Mouse (Mus musculus) neutrophil, adult 5-6 weeks (primary cell): ENCODE measurements around the gene Eif4enif1. TPM values are rescaled to one million over a fixed set of nuclear protein-coding genes. Genes with fewer than 3 reads are reported as not detected.

Source experiments
- ATAC-seq: fragments of 151-379, 151-347 bp; 2 replicates; pipeline ENCODE4 v1.8.0; 2017; ENCODE audit warnings: mild to moderate bottlenecking, moderate TSS enrichment; ENCODE audit not compliant: insufficient number of reproducible peaks, poor library complexity, low FRiP score, severe bottlenecking; ENCODE audit errors: extremely low read depth
- total RNA-seq: library from RNA; stranded (forward); fragments of 200-1000 nt; gene quantifications from 2 replicates; pipeline ENCODE4 v1.2.3, GENCODE M21; 2017

Gene Eif4enif1
- total RNA-seq, 1 experiment from 2014 or later = 81.2 TPM

DNA sequence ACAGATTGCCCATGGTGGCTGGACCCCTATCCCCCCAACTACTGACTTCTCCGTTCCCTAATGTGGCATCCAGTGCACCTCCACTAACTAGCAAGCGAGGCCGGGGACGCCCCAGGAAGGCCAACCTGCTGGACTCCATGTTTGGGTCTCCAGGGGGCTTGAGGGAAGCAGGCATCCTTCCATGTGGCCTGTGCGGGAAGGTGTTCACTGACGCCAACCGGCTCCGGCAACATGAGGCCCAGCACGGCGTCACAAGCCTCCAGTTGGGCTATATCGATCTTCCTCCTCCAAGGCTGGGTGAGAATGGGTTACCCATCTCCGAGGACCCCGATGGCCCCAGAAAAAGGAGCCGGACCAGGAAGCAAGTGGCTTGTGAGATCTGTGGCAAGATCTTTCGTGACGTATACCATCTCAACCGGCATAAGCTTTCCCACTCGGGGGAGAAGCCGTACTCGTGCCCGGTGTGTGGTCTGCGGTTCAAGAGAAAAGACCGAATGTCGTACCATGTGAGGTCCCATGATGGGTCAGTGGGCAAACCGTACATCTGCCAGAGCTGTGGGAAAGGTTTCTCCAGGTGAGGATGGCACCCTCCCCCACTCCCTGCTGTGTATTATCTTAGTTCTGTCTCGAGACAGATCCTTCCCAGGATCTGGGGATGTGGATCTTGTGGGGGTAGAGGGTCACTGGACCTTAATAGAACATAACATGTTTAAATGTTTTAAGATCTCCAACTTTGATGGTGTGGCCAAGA, 89.3 kb downstream of the Eif4enif1 start:
- no peak for ATAC-seq

DNA sequence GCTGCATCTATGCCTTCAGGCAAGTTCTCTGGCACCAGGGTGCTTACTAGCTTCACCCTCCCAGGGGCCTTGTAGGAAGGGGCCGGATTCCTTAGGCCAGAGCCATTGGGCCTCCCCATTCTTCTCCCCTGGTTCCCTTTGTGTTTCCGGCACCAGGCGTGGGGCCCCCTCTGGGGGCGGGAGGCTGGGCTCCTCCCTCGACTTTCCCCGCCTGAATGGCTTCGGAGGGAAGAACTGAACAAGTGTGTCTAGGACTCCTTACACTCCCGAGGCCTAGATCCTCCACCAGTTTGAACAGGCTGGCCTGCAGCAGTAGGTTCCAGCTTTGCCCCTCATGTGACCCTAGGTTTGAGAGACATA, 89.8 kb downstream of the Eif4enif1 start:
- no peak for ATAC-seq

DNA sequence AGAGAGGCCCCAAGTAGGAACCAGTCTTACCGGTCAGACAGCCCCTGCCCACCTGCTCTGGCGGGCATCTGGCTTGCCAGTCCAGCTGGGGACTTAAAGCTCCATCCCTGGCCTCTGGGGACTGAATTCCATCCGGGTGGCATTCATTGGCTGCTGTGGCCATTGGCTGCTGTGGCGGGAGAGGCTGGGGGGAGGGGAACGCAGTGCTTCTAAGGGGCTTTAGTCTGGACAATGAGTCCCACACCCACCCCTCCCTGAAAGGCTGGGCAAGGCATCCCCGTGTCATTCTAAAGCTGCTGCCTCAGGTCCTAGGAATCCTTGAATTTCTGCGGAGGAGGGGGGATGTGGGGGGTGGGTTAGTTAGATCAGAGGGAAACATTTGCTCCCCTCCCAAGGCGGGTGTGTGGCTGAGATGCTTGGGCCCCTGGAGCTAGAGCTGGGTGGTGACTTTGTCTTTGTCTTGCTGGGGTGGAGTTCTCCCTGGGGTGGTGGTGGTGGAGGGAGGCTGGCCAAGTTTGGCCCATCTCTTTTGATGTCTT, 90.6 kb downstream of the Eif4enif1 start:
- ATAC-seq = no peak

DNA sequence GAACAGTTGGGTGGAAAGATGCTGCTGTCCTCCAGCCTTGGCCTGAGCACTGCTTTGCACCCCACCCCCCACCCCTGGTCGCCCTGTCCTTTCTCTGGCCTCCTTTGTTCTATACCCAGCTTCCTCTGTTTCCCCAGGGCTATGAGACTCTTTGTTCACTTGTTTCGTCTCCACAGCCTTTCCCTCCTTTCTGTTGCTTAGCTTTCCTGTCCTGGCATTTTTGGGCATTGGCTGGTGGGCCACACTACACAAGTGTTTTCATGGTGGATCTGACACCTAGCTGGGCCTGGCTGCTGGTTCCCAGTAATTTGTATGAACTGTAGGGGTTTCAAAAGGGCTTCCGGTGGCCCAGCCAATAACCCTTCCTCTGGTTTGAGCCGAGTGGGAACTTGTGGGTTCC, 91.2 kb downstream of the Eif4enif1 start:
- no peak for ATAC-seq

Other genes with a start within 250 kb of the Eif4enif1 start
- 60.9 and 65.4 TPM in 2 replicates for gene Sfi1, start 8.9 kb upstream of the Eif4enif1 start, total RNA-seq
- gene Drg1, start 64.0 kb downstream of the Eif4enif1 start, total RNA-seq = 129 and 137 TPM in 2 replicates
- gene Patz1, start 86.5 kb downstream of the Eif4enif1 start, total RNA-seq = 52.3 and 60.4 TPM in 2 replicates
- gene Pik3ip1, start 128.0 kb downstream of the Eif4enif1 start, total RNA-seq = 62.5 and 68.5 TPM in 2 replicates
- 46.5 and 53.3 TPM in 2 replicates for gene Limk2, start 206.8 kb downstream of the Eif4enif1 start, total RNA-seq
- gene Rnf185, start 250.0 kb downstream of the Eif4enif1 start, total RNA-seq = 18.4 and 22.3 TPM in 2 replicates